Mouse (Mus musculus) lung, postnatal 10 days (tissue): ENCODE measurements around the gene D430041D05Rik.

Experiments
- DNase-seq: peaks from one replicate; pipeline ENCODE4 v3.0.0; 2021

D430041D05Rik gene

GRCm38 (mm10) chr2:104404036-104404435 is 6.8 kb downstream of the D430041D05Rik start:
- no peak for DNase-seq

- no peak for DNase-seq
Observed at GRCm38 (mm10) chr2:104398651-104399290, 12.0 kb downstream of the D430041D05Rik start.

- no peak for DNase-seq
Observed at GRCm38 (mm10) chr2:104395961-104396360, 14.9 kb downstream of the D430041D05Rik start.

GRCm38 (mm10) chr2:104394769-104395168 is 16.0 kb downstream of the D430041D05Rik start:
- no peak for DNase-seq

GRCm38 (mm10) chr2:104392700-104393312 is 18.0 kb downstream of the D430041D05Rik start:
- DNase-seq, result peak; percentile 23

- DNase-seq, result no peak
Observed at GRCm38 (mm10) chr2:104389231-104389630, 21.6 kb downstream of the D430041D05Rik start.

GRCm38 (mm10) chr2:104385941-104386340 is 24.9 kb downstream of the D430041D05Rik start:
- DNase-seq, result no peak

GRCm38 (mm10) chr2:104383589-104383988 is 27.2 kb downstream of the D430041D05Rik start:
- DNase-seq, result no peak

GRCm38 (mm10) chr2:104382813-104383212 is 28.0 kb downstream of the D430041D05Rik start:
- DNase-seq, result no peak

- no peak for DNase-seq
Observed at GRCm38 (mm10) chr2:104379304-104379703, 31.5 kb downstream of the D430041D05Rik start.

GRCm38 (mm10) chr2:104378791-104379190 is 32.0 kb downstream of the D430041D05Rik start:
- no peak for DNase-seq

GRCm38 (mm10) chr2:104377990-104378389 is 32.8 kb downstream of the D430041D05Rik start:
- peak; percentile 10 for DNase-seq

GRCm38 (mm10) chr2:104372156-104372555 is 38.7 kb downstream of the D430041D05Rik start:
- DNase-seq, result no peak

- no peak for DNase-seq
Observed at GRCm38 (mm10) chr2:104371606-104372130, 39.1 kb downstream of the D430041D05Rik start.

GRCm38 (mm10) chr2:104367836-104368298 is 42.9 kb downstream of the D430041D05Rik start:
- DNase-seq, result peak; percentile 81

- DNase-seq, result peak; percentile 79
Observed at GRCm38 (mm10) chr2:104367291-104367690, 43.5 kb downstream of the D430041D05Rik start.

GRCm38 (mm10) chr2:104359305-104359704 is 51.5 kb downstream of the D430041D05Rik start:
- no peak for DNase-seq

- DNase-seq, result no peak
Observed at GRCm38 (mm10) chr2:104358881-104359280, 51.9 kb downstream of the D430041D05Rik start.

- DNase-seq, result no peak
Observed at GRCm38 (mm10) chr2:104356531-104356930, 54.3 kb downstream of the D430041D05Rik start.

- no peak for DNase-seq
Observed at GRCm38 (mm10) chr2:104354117-104354516, 56.7 kb downstream of the D430041D05Rik start.

GRCm38 (mm10) chr2:104352204-104352493 is 58.7 kb downstream of the D430041D05Rik start:
- DNase-seq, result no peak

GRCm38 (mm10) chr2:104351415-104352203 is 59.2 kb downstream of the D430041D05Rik start:
- DNase-seq, result no peak

- no peak for DNase-seq
Observed at GRCm38 (mm10) chr2:104337619-104338018, 73.2 kb downstream of the D430041D05Rik start.

- DNase-seq, result no peak
Observed at GRCm38 (mm10) chr2:104335824-104336223, 75.0 kb downstream of the D430041D05Rik start.
